Mouse (Mus musculus) cerebellum, adult 2 months (tissue): ENCODE results near the gene Gm49711. TPM values are rescaled to one million over a fixed set of nuclear protein-coding genes. Genes with fewer than 3 reads are reported as not detected.
A peak's percentile ranks its signal among the peaks of the same experiment; 100 is the strongest.

ENCODE experiments used
- DNase-seq, 2 experiments: peaks; one replicate each; pipeline ENCODE4 v3.0.0; 2021
- H3K27ac ChIP-seq: fragments of 200-500 bp; 2 replicates; pipeline ENCODE4 v1.5.1; 2012; ENCODE audit warnings: low read length, control low read depth, inconsistent platforms; ENCODE audit not compliant: insufficient read depth
- H3K27me3 ChIP-seq: fragments of 200-500 bp; 2 replicates; pipeline ENCODE4 v1.6.1; 2012; ENCODE audit warnings: inconsistent platforms, mild to moderate bottlenecking, low read length, moderate library complexity; ENCODE audit not compliant: control insufficient read depth, insufficient read depth
- H3K4me1 ChIP-seq: fragments of 200-500 bp; 2 replicates; pipeline ENCODE4 v1.6.1; 2011; ENCODE audit warnings: low read length; ENCODE audit not compliant: control insufficient read depth, insufficient read depth
- H3K4me3 ChIP-seq: fragments of 200-500 bp; replicated peaks from 2 replicates; pipeline ENCODE3; 2011; ENCODE audit warnings: mild to moderate bottlenecking, low read depth, low read length, control low read depth; ENCODE audit not compliant: insufficient read depth
- CTCF ChIP-seq: fragments of 200-500 bp; IDR thresholded peaks from 2 replicates; pipeline ENCODE4 v1.5.1; 2011; ENCODE audit warnings: low read depth, mild to moderate bottlenecking, control low read depth, low read length, moderate library complexity, borderline replicate concordance; ENCODE audit not compliant: insufficient read depth
- POLR2A ChIP-seq: fragments of 200-500 bp; IDR thresholded peaks from 2 replicates; pipeline ENCODE4 v1.6.1; 2011; ENCODE audit warnings: low read length, control low read depth, borderline replicate concordance; ENCODE audit not compliant: insufficient read depth
- WGBS: fragments of 180-500 bp; shearing (Covaris S2); methylation state at CpG from one replicate; pipeline ENCODE4 v1.1.7; 2018; 5-methylcytosine and 5-hydroxymethylcytosine counted together
- polyA plus RNA-seq: library from polyadenylated mRNA; depleted of rRNA; stranded (reverse); fragments of >200 nt; gene quantifications from 2 replicates; pipeline ENCODE4 v1.2.3, GENCODE M21; 2012

Gm49711 gene
- polyA plus RNA-seq, 1 experiment = 0.38 TPM

- H3K4me1 ChIP-seq = peaks cover 23% of the 10 kb centered on the region
- H3K27me3 ChIP-seq = no peaks in the 10 kb centered on the region
- no peak for DNase-seq
- no peak overlapping the region for H3K4me3 ChIP-seq
- WGBS = 68% methylated on average over 4 of the region's 4 CpGs
- no peak for TF ChIP-seq CTCF
- no peak for TF ChIP-seq POLR2A
- no peak overlapping the region for H3K27ac ChIP-seq
These were observed 92.9 kb downstream of the Gm49711 start for GRCm38 (mm10) chr16:92150975-92151374.

DNA sequence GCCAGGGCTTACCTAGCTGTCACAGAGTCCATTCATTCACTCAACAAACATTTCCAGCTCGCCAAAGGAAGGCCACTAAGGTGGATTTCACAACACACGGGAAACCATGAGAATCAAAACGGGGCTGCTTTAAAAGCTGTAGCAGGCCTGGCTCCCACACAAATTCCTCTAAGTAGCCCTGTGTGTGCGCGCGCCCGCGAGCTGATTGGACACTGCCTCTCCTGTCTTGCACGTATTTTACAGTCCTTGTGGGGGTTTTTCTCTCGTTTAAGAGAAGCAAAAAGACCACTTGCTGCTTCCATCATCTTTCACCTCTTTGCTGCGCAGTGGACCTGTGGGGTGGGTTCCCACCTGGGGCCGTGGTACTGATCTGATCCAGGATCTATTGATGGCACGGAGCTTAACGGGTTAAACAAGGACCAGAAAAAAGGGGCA is 99.9 kb downstream of the Gm49711 start:
- Histone ChIP-seq H3K4me1 (peaks cover 9% of the 10 kb centered on the region; the same call in 1 of the 2 replicates), H3K27ac (peak overlapping the region; percentile 92), H3K4me3 (peak overlapping the region; percentile 77), H3K27me3 (no peaks in the 10 kb centered on the region)
- peak in 1 of 2 experiments; percentile 70 for DNase-seq
- WGBS = 2% methylated on average over 14 of the region's 14 CpGs
- TF ChIP-seq CTCF (no peak), POLR2A (no peak)

- peaks cover 9% of the 10 kb centered on the region; the same call in 1 of the 2 replicates for H3K4me1 ChIP-seq
- peak overlapping the region; percentile 77 for H3K4me3 ChIP-seq
- no peaks in the 10 kb centered on the region for H3K27me3 ChIP-seq
- DNase-seq = peak; percentile 90 to 93
- TF ChIP-seq CTCF = no peak
- peak; percentile 92 for TF ChIP-seq POLR2A
- 3% methylated on average over 30 of the region's 30 CpGs for WGBS
- H3K27ac ChIP-seq = peak overlapping the region; percentile 92
These were observed 100.5 kb downstream of the Gm49711 start for GRCm38 (mm10) chr16:92158461-92159091.

- TF ChIP-seq CTCF (no peak), POLR2A (no peak)
- H3K27ac ChIP-seq = peak overlapping the region; percentile 88
- WGBS = 21% methylated on average over 6 of the region's 6 CpGs
- H3K27me3 ChIP-seq = no peaks in the 10 kb centered on the region
- H3K4me3 ChIP-seq = peak overlapping the region; percentile 77
- DNase-seq = peak in 1 of 2 experiments; percentile 36
- H3K4me1 ChIP-seq = peaks cover 9% of the 10 kb centered on the region; the same call in 1 of the 2 replicates
These were observed 101.0 kb downstream of the Gm49711 start for GRCm38 (mm10) chr16:92159114-92159513.

GRCm38 (mm10) chr16:92162289-92162688 is 104.2 kb downstream of the Gm49711 start:
- Histone ChIP-seq H3K27ac (no peak overlapping the region), H3K4me3 (no peak overlapping the region), H3K27me3 (no peaks in the 10 kb centered on the region), H3K4me1 (peaks cover 9% of the 10 kb centered on the region; the same call in 1 of the 2 replicates)
- TF ChIP-seq CTCF (no peak), POLR2A (no peak)
- DNase-seq = no peak
- WGBS = 81% methylated on average over 4 of the region's 4 CpGs

GRCm38 (mm10) chr16:92163545-92163944 is 105.4 kb downstream of the Gm49711 start:
- TF ChIP-seq POLR2A = no peak
- TF ChIP-seq CTCF = no peak

GRCm38 (mm10) chr16:92176052-92176451 is 117.9 kb downstream of the Gm49711 start:
- Histone ChIP-seq H3K4me1 (peaks cover 4% of the 10 kb centered on the region; the same call in 1 of the 2 replicates), H3K27ac (no peak overlapping the region), H3K4me3 (no peak overlapping the region), H3K27me3 (no peaks in the 10 kb centered on the region)
- no peak for DNase-seq
- 54% methylated on average over 1 of the region's 1 CpGs for WGBS
- TF ChIP-seq CTCF (no peak), POLR2A (no peak)

More at GRCm38 (mm10) chr16:92163545-92163944, 105.4 kb downstream of the Gm49711 start:
- Histone ChIP-seq H3K4me3 (no peak overlapping the region), H3K4me1 (peaks cover 5% of the 10 kb centered on the region; the same call in 1 of the 2 replicates), H3K27me3 (no peaks in the 10 kb centered on the region), H3K27ac (no peak overlapping the region)
- WGBS = 70% methylated on average over 4 of the region's 4 CpGs
- DNase-seq = no peak

DNA sequence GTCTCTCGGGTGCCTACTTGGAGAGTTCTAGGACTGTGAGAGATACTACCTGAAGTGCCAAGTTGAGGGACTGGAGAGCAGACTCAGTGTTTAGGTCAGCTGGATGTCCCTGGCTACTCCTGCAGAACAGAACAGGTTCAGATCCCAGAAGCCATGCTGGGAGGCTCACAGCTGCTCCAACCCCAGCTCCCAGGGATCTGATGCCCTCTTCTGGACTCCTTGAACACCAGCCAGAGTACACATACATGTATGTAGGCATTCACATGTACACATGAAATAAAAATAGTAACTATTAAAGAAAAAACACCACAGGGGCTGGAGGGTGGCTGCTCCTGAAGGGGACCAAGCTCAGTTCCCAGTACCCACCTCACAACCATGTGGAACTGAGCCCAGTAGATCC is 119.6 kb downstream of the Gm49711 start:
- TF ChIP-seq CTCF (no peak), POLR2A (no peak)
- Histone ChIP-seq H3K4me3 (no peak overlapping the region), H3K4me1 (peaks cover 4% of the 10 kb centered on the region; the same call in 1 of the 2 replicates), H3K27me3 (no peaks in the 10 kb centered on the region), H3K27ac (no peak overlapping the region)
- DNase-seq = no peak
- 96% methylated on average over 1 of the region's 1 CpGs for WGBS
